Mouse (Mus musculus) myocyte (in vitro differentiated cells): ENCODE data around the gene Fam111a.

ENCODE experiments used
- CEBPB ChIP-seq: IDR thresholded peaks from 2 replicates; pipeline ENCODE4 v1.6.1; 2011; ENCODE audit warnings: mild to moderate bottlenecking, moderate library complexity; ENCODE audit not compliant: poor library complexity, insufficient read depth, severe bottlenecking
- E2F4 ChIP-seq: IDR thresholded peaks from one replicate; pipeline ENCODE4 v1.6.1; 2011; ENCODE audit warnings: mild to moderate bottlenecking, control low read depth, moderate library complexity; ENCODE audit not compliant: insufficient read depth
- MAX ChIP-seq: IDR thresholded peaks from one replicate; pipeline ENCODE4 v1.6.1; 2011; ENCODE audit warnings: low read depth, mild to moderate bottlenecking, control low read depth
- MYOD1 ChIP-seq, 3 experiments: IDR thresholded peaks; one replicate each; pipeline ENCODE4 v1.6.1; 2011; ENCODE audit warnings: control low read depth in 2 of 3, low read depth in 2 of 3, mild to moderate bottlenecking in 2 of 3, moderate library complexity in 1 of 3; ENCODE audit not compliant: insufficient read length in 2 of 3, control insufficient read depth in 1 of 3
- MYOG ChIP-seq, 3 experiments: IDR thresholded peaks; one replicate each; pipeline ENCODE4 v1.6.1; 2011; ENCODE audit warnings: control low read depth in 2 of 3, low read depth in 2 of 3, mild to moderate bottlenecking in 2 of 3; ENCODE audit not compliant: insufficient read length in 2 of 3, control insufficient read depth in 1 of 3, insufficient read depth in 1 of 3
- POLR2A ChIP-seq: IDR thresholded peaks from one replicate; pipeline ENCODE4 v1.6.1; 2011; ENCODE audit warnings: low read depth, mild to moderate bottlenecking, control low read depth, moderate library complexity; ENCODE audit not compliant: insufficient read length
- POLR2AphosphoS2 ChIP-seq: IDR thresholded peaks from one replicate; pipeline ENCODE4 v1.6.1; 2011; ENCODE audit warnings: low read depth, control low read depth; ENCODE audit not compliant: insufficient read length
- SRF ChIP-seq: IDR thresholded peaks from one replicate; pipeline ENCODE4 v1.6.1; 2011; ENCODE audit warnings: low read depth; ENCODE audit not compliant: control insufficient read depth, insufficient read length
- TCF12 ChIP-seq: IDR thresholded peaks from one replicate; pipeline ENCODE4 v1.6.1; 2011; ENCODE audit warnings: mild to moderate bottlenecking, control low read depth; ENCODE audit not compliant: poor library complexity, insufficient read depth, severe bottlenecking
- TCF3 ChIP-seq: IDR thresholded peaks from one replicate; pipeline ENCODE4 v1.6.1; 2011; ENCODE audit warnings: low read depth, control low read depth; ENCODE audit not compliant: insufficient read length

GRCm38 (mm10) chr19:12634259-12634658 is 88.7 kb downstream of the Fam111a start:
- TF ChIP-seq POLR2AphosphoS2 = no peak
- TF ChIP-seq SRF = no peak
- no peak for TF ChIP-seq POLR2A
- no peak for TF ChIP-seq TCF12
- TF ChIP-seq CEBPB = no peak
- no peak for TF ChIP-seq MAX
- no peak for TF ChIP-seq MYOD1 (IDR thresholded peaks at IDR 0.05; ENCODE audit: control insufficient read depth in 1 of 3, insufficient read length in 2 of 3, low read depth in 2 of 3)
- no peak for TF ChIP-seq MYOG (IDR thresholded peaks at IDR 0.05; ENCODE audit: control insufficient read depth in 1 of 3, insufficient read depth in 1 of 3, insufficient read length in 2 of 3, low read depth in 2 of 3)
- TF ChIP-seq E2F4 = no peak
- TF ChIP-seq TCF3 = no peak
